Mouse (Mus musculus) erythroid progenitor cell, adult 5-6 weeks (primary cell): ENCODE data around the gene Taz. TPM values are rescaled to one million over a fixed set of nuclear protein-coding genes. Genes with fewer than 3 reads are reported as not detected.

ENCODE experiments used
- total RNA-seq, 2 experiments: library from RNA; stranded (forward) in 1 of 2; stranded (reverse) in 1 of 2; fragments of 150-400 nt in 1 of 2; fragments of 186-747, 209-891 nt in 1 of 2; gene quantifications; 2 replicates each; pipeline versions ENCODE4 v1.2.3 to v1.2.4; 2015 to 2017; ENCODE audit warnings: low replicate concordance in 2 of 2

Taz gene
- total RNA-seq, 2 experiments from 2014 or later = 13.8 to 53.2 TPM

Other genes with a start within 250 kb of the Taz start
- not detected in 2 replicates for gene Opn1mw, start 154.4 kb upstream of the Taz start, total RNA-seq (2015; ENCODE audit: low replicate concordance)
- not detected in 2 replicates for gene Opn1mw, start 154.4 kb upstream of the Taz start, total RNA-seq (2017; ENCODE audit: low replicate concordance)
- 26.3 and 37.3 TPM in 2 replicates for gene Mecp2, start 146.5 kb upstream of the Taz start, total RNA-seq (2015; ENCODE audit: low replicate concordance)
- 24.9 and 28.2 TPM in 2 replicates for gene Mecp2, start 146.5 kb upstream of the Taz start, total RNA-seq (2017; ENCODE audit: low replicate concordance)
- not detected in 2 replicates for gene Tex28, start 114.1 kb upstream of the Taz start, total RNA-seq (2015; ENCODE audit: low replicate concordance)
- not detected in 2 replicates for gene Tex28, start 114.1 kb upstream of the Taz start, total RNA-seq (2017; ENCODE audit: low replicate concordance)
- not detected in 2 replicates for gene Tktl1, start 104.7 kb upstream of the Taz start, total RNA-seq (2015; ENCODE audit: low replicate concordance)
- not detected in 2 replicates for gene Tktl1, start 104.7 kb upstream of the Taz start, total RNA-seq (2017; ENCODE audit: low replicate concordance)
- gene Flna, start 32.1 kb upstream of the Taz start, total RNA-seq (2015; ENCODE audit: low replicate concordance) = 103 and 114 TPM in 2 replicates
- 122 and 133 TPM in 2 replicates for gene Flna, start 32.1 kb upstream of the Taz start, total RNA-seq (2017; ENCODE audit: low replicate concordance)
- gene Emd, start 27.2 kb upstream of the Taz start, total RNA-seq (2015; ENCODE audit: low replicate concordance) = 39.3 and 44.4 TPM in 2 replicates
- 23.2 and 29.5 TPM in 2 replicates for gene Emd, start 27.2 kb upstream of the Taz start, total RNA-seq (2017; ENCODE audit: low replicate concordance)
- 718 and 731 TPM in 2 replicates for gene Rpl10, start 11.1 kb upstream of the Taz start, total RNA-seq (2015; ENCODE audit: low replicate concordance)
- 354 and 377 TPM in 2 replicates for gene Rpl10, start 11.1 kb upstream of the Taz start, total RNA-seq (2017; ENCODE audit: low replicate concordance)
- 108 and 154 TPM in 2 replicates for gene Dnase1l1, start 425 bp downstream of the Taz start, total RNA-seq (2015; ENCODE audit: low replicate concordance)
- gene Dnase1l1, start 425 bp downstream of the Taz start, total RNA-seq (2017; ENCODE audit: low replicate concordance) = 73.7 and 110 TPM in 2 replicates
- 251 and 260 TPM in 2 replicates for gene Atp6ap1, start 15.2 kb downstream of the Taz start, total RNA-seq (2015; ENCODE audit: low replicate concordance)
- gene Atp6ap1, start 15.2 kb downstream of the Taz start, total RNA-seq (2017; ENCODE audit: low replicate concordance) = 152 and 179 TPM in 2 replicates
- 185 and 200 TPM in 2 replicates for gene Gdi1, start 23.1 kb downstream of the Taz start, total RNA-seq (2015; ENCODE audit: low replicate concordance)
- 65.1 and 108 TPM in 2 replicates for gene Gdi1, start 23.1 kb downstream of the Taz start, total RNA-seq (2017; ENCODE audit: low replicate concordance)
- 20.5 and 38.1 TPM in 2 replicates for gene Fam50a, start 31.1 kb downstream of the Taz start, total RNA-seq (2015; ENCODE audit: low replicate concordance)
- gene Fam50a, start 31.1 kb downstream of the Taz start, total RNA-seq (2017; ENCODE audit: low replicate concordance) = 30.1 and 43.0 TPM in 2 replicates
- gene Plxna3, start 47.2 kb downstream of the Taz start, total RNA-seq (2015; ENCODE audit: low replicate concordance) = not detected in 2 replicates
- not detected in 2 replicates for gene Plxna3, start 47.2 kb downstream of the Taz start, total RNA-seq (2017; ENCODE audit: low replicate concordance)
- gene Lage3, start 71.7 kb downstream of the Taz start, total RNA-seq (2015; ENCODE audit: low replicate concordance) = 15.1 and 20.9 TPM in 2 replicates
- 8.2 and 9.5 TPM in 2 replicates for gene Lage3, start 71.7 kb downstream of the Taz start, total RNA-seq (2017; ENCODE audit: low replicate concordance)
- gene Ubl4a, start 91.3 kb downstream of the Taz start, total RNA-seq (2015; ENCODE audit: low replicate concordance) = 32.4 and 36.9 TPM in 2 replicates
- gene Ubl4a, start 91.3 kb downstream of the Taz start, total RNA-seq (2017; ENCODE audit: low replicate concordance) = 5.3 and 11.0 TPM in 2 replicates
- gene Slc10a3, start 91.4 kb downstream of the Taz start, total RNA-seq (2015; ENCODE audit: low replicate concordance) = 1.8 and 9.6 TPM in 2 replicates
- gene Slc10a3, start 91.4 kb downstream of the Taz start, total RNA-seq (2017; ENCODE audit: low replicate concordance) = 2.2 TPM in 1 of 2 replicates, not detected in the other
- 6.3 and 12.3 TPM in 2 replicates for gene Fam3a, start 111.4 kb downstream of the Taz start, total RNA-seq (2015; ENCODE audit: low replicate concordance)
- gene Fam3a, start 111.4 kb downstream of the Taz start, total RNA-seq (2017; ENCODE audit: low replicate concordance) = 0.68 and 3.6 TPM in 2 replicates
- 5.4 and 16.2 TPM in 2 replicates for gene Ikbkg, start 111.4 kb downstream of the Taz start, total RNA-seq (2015; ENCODE audit: low replicate concordance)
- gene Ikbkg, start 111.4 kb downstream of the Taz start, total RNA-seq (2017; ENCODE audit: low replicate concordance) = 12.8 and 16.8 TPM in 2 replicates
- gene G6pdx, start 147.3 kb downstream of the Taz start, total RNA-seq (2015; ENCODE audit: low replicate concordance) = 63.7 and 64.9 TPM in 2 replicates
- 38.5 and 45.2 TPM in 2 replicates for gene G6pdx, start 147.3 kb downstream of the Taz start, total RNA-seq (2017; ENCODE audit: low replicate concordance)
- not detected in 2 replicates for gene Gm6880, start 199.5 kb downstream of the Taz start, total RNA-seq (2015; ENCODE audit: low replicate concordance)
- not detected in 2 replicates for gene Gm6880, start 199.5 kb downstream of the Taz start, total RNA-seq (2017; ENCODE audit: low replicate concordance)